Mouse (Mus musculus): ENCODE results near the gene Ifitm6.
"Not testable (repeated sequence)": the region's sequence is repeated elsewhere in the genome, so short reads cannot be mapped to it uniquely, and the experiment has no call there.

Gene Ifitm6

DNA sequence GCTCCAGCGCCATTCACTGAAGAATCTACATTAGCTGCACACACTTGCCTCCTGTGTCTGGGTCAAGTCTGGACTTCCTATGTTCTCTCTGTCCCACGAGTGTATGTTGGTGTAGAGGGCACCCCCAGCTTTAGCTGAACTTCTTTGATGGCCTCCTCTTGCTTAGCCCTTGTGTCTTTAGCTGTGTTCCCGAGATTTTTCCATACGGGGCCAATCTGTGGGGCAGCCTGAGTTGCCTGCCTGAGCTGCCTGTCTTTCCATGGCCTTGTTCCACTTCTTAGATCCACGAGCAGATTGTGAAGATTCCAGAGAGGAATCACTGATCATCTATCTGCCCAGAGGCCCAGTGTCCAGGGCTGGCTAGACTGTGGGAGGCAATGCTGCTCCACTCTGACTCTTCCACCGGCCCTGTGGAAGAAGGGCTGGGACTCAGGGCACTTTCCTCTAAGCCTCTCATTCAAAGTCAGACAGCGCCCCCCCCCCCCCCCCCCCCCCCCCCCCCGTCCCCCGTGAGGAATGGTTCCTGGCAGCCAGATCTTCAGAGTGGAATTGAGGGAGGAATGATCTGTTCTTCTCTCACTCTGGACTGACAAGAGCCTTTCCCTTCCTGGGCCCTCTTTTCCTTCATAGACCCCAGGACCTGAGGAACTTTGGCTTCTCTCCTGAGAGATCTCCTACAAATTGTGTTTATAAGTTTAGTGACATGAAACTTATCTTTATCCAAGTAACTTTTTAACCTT is 23.3 kb upstream of the Ifitm6 start:
- peak; percentile 43 for DNase-seq (ENCODE audit: low spot score)

DNA sequence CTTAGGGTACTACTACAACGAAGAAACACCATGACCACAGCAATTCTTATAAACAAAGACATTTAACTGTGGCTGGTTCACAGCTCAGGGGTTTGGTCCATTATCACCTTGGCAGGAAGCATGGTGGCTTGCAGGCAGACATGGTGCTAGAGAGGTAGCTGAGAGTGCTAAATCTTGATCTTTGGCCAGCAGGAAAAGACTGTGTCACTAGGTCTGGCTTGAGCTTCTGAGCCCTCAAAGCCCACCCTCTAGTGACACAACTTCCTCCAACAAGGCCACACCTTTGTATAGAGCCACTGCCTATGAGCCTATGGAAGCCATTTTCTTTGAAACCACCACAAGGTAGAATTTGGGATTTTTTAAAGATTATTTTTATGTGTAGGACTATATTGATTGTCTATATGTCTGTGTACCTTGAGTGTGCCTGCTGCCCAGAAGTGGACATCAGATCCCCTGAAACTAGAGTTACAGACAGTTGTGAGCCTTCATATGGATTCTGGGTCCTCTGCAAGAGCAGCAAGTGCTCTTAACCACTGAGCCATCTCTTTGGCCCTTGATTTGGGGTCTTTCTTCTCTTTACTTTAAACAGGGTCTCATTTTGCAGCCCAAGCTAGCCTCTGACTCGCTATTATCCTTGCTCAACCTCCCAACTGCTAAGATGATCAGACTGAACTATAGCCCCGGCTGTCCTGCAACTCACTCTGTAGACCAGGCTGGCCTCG is 21.8 kb upstream of the Ifitm6 start:
- no peak for DNase-seq (ENCODE audit: low spot score)

DNA sequence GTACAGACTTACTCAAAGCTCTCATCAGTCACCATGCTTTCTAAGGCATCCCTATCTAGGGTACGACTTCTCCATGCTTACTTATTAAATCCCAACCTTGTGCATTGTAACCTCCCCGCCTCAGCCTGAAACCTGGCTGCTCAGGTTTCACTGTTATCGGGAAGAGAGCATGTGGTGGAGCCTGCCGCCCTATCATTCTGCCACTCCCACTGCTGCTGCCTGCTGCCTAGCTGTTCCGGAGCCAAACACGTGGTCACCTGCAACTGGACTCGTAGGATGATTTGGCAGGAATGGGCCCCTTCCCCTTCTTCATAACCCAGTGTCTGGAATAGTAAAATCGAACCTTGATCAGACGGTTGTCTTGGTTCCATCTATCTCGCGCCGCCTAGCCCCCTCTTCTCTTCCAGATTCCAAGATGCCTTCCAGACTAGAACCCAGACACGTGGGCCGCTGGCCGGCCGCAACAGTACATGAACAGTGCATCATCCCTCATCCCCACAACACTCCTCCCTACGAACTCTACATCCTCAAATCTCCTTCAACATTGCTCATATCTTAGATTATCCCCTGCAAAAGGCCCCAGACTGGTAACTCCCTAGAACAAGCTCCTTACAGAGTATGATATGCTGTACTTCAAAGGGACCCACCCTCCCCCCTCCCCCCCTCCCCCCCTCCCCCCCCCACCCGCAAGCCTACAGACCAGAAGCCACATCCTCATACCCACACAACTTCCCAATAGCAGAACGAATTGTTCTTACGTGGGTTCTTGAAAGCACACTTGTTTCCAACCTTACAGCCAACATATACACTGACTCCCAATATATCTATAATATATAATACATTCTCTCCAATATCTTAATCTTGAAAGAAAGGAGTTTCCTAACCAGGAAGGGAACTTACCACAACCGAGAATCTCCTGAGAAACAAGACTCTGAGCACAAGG is 20.6 kb upstream of the Ifitm6 start:
- DNase-seq (ENCODE audit: low spot score), result no peak

DNA sequence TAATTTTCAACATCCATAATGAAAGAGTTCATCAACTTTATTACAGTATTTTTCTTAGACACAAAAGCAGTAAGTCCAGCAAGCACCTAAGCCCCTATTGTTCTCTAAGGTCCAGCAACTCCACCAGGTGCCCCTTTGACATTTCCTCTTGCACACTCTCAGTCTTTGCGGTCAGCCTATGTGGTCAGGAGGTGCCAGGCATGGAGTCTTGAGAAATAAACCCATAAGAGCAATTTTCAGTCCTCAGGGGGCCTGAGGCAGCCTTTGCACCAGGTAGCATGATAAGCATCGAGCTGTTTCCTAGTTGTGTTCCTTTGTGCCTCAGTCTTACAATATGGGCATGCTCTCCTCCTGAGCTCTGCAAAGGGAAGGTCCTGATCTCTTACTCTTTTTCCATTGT is 18.9 kb upstream of the Ifitm6 start:
- not testable (repeated sequence) for DNase-seq (ENCODE audit: low spot score)

DNA sequence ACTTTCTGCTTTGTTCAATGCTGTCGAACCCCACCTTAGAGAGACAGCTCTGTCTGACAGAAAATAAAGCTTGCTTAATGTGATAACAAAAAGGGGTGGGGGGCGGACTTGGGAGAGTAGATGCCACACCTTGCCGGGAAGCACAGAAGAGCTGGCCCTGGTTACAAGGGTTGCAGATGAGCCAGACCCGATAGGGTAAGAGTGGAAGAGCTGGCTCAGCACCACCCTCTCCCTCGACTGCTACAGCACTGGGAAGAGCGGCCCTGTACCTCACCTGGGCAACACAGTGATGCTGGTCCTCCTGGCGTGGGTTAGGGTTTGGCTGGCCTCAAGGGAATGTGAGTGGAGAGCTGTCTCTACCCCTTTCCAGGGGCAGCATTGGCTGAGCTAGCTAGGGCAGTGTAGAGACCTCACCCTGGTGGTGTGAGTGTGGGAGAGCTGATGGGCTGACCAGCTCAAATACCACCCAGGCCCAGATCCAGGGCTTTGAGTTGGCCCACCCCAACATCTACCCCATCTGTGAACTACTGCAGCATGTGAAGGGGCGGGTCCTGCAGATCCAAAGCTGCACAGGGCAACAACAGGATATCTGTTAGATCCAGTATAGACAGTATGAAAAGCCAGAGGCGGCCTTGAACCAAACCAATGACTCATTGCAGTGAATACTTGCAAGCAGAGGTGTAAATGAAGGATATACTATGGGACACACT is 14.9 kb upstream of the Ifitm6 start:
- no peak for DNase-seq (ENCODE audit: low spot score)

DNA sequence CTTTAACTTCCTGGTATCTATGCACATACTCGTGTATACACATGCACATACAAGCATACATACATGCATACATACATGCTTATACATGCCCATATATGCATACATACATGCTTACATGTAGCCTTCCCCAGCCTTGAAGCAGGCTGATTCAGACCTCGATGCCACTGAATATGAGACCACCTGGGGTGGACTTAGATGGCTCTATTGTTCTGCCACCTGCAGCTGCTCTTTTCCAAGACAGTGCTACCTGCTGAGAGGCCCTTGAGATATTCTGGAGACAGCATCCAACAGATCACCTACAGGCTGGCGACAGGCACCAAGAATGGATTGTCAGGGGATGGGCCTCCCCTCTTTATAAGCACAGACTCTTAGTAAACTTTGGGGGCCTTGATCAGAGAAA is 12.7 kb upstream of the Ifitm6 start:
- DNase-seq (ENCODE audit: low spot score), result no peak

DNA sequence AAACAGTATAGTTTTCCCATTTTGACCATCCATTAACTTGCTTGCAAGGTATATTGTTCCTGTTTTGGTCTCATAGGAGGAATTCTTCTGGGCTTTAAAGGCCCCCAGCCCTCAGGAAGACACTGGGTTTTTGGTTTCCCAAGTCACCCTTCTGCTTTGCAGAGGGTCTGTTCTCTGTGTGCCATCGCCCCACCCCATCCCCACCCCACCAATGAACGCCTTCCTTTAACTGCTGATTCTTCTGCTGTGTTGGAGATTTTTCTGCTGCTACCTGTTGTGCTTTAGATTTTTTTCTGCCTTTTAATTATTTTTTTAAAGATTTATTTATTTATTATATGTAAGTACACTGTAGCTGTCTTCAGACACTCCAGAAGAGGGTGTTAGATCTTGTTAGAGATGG is 11.1 kb upstream of the Ifitm6 start, which contains the start of gene Gm17387:
Gene Gm17387, plus strand, starts transcription at position 301 of the 400 bp plus-strand sequence.
- DNase-seq (ENCODE audit: low spot score), result no peak

DNA sequence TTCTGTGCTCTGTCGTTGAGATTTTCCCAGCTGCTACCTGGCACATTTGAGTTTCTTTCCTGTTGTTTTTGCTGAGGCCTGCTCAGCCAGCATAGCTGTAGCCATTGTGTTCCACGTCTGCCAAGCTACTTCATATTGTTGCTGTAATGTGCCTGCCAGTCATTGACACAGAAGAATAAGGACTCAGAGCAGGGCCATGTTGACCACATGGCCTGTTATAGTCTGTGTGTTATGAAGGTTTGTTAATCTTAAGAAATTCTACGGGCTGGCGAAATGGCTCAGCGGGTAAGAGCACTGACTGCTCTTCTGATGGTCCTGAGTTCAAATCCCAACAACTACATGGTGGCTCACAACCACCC is 9.0 kb upstream of the Ifitm6 start:
- peak; percentile 32 for DNase-seq (ENCODE audit: low spot score)

DNA sequence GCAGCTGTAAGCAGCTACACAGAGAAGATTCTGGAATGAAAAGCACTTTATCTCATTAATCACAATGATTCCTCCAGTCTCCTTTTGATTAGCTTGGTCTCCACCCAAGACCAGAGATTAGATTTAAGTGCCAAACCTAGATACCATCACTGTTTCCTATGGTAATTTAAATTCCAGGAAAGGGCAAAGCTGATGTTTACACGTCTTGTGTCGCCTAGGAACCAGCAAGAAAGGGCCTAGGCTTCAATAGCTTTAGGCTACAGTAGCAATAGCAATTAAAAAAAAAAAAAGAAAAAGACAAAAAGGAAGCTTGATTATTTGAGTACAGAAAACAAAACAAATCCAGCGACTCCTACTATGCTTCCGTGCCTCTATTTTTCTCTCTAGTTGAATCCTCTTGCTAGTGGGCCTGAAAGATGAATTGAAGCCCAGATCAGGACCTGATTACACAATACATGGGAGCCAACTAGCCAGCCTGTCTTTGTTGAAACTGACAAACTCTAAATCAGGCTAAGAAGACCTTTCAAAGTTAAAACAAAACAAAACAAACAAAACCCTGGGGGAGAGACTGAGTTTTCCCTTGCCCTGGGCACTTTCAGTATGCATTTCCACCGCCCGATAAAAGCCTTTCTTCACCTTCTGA is 8.5 kb upstream of the Ifitm6 start:
- DNase-seq (ENCODE audit: low spot score), result no peak

DNA sequence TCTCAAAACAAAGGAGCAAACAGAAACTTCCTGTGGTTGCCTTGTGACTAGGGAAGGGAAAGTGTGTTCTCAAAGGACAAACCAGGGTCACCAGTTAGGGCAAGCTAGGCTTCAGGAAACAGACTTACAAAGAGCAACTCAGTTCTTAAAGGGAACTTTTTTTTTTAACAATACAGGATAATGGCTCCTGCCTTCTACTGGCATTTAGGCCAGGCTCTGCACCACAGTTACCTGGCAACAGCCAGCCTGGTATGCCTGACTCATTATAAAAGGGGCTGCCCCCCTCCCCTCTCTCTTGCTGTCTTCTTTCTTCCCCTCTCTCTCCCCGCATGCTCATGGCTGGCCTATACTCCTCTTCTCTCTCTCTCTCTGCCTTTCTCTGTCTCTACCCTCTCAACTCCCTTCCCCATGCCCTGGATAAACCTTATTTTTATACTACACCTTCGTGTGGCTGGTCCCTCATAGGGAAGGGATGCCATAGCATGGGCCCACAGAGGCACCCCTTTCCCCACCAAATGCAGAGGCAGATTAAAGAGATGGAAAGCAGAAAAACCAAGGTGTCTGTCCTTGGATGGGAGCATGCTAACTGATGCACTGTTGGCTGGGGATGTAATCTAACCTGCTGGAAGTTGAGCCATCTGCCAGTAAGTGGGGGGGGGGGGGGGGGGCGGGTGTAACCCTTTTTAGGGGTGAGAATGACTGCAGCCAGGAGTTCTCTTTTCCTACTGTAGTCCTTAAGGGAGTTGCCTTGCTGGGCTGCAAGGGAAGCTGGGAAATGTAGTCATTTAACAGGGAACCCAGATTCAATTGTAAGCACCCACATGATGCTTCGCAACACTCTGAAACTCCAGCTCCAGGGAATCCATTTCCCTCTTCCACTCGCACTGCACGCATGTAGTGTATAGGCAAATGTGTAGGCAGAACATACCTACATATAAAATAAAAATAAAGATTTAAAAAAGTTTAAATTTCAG is 7.4 kb upstream of the Ifitm6 start:
- peak; percentile 76 for DNase-seq (ENCODE audit: low spot score)

DNA sequence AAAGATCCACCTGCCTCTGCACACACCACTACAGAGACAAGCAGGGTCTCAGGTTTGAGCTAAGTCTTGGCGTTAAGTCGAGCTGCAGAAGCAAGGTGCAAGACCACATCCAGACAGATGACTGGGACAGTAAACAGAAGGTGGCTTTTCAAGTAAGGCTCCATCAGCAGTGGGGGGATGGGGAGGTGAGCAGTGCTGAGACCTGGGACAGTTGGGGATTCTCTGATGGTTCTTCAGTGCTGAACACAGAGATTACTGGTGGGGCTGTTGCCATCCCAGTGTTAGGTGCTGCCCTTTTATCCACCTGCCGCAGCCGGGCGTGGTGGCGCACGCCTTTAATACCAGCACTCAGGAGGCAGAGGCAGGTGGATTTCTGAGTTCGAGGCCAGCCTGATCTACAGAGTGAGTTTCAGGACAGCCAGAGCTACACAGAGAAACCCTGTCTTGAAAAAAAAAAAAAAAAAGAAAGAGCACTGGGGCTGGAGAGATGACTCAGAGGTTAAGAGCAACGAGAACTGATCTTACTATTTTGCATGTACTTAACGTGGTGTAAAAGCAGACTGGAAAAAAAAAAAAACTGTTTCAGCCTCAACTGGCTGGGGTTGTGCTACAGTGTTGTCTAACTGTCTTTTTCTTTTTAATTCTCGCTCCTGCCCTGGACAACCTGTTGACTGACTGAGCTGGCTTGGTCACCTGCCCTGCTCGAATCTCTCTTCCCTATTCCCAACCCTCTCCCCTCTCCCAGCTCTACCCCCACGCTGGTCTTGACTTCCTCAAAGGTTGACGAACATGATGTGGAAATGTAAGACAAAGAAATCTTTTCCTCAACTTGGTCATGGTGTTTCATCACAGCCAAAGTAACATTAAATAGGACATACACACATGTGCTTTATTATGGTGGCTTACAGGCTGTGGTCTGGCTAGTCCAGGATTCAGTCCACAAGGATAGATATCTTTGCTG is 4.0 kb upstream of the Ifitm6 start:
- no peak for DNase-seq (ENCODE audit: low spot score)

DNA sequence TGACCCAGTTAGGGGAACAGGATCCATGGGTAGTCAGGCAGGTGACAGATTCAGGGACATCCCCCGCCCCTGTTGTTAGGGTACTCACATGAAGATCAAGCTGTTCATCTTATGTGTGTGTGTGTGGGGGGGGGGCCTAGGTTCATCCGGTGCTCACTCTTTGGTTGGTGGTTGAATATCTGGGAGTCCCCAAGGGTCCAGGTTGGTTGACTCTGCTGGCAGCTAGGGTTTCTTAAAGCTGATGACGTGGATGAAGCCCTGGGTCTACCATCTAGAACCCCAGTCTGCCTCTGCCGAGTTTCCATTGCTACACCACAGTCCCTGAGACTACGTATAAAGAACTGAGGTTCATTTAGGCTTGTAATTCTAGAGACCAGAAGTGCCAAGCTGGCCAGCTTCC is 1.3 kb upstream of the Ifitm6 start:
- no peak for DNase-seq (ENCODE audit: low spot score)

DNA sequence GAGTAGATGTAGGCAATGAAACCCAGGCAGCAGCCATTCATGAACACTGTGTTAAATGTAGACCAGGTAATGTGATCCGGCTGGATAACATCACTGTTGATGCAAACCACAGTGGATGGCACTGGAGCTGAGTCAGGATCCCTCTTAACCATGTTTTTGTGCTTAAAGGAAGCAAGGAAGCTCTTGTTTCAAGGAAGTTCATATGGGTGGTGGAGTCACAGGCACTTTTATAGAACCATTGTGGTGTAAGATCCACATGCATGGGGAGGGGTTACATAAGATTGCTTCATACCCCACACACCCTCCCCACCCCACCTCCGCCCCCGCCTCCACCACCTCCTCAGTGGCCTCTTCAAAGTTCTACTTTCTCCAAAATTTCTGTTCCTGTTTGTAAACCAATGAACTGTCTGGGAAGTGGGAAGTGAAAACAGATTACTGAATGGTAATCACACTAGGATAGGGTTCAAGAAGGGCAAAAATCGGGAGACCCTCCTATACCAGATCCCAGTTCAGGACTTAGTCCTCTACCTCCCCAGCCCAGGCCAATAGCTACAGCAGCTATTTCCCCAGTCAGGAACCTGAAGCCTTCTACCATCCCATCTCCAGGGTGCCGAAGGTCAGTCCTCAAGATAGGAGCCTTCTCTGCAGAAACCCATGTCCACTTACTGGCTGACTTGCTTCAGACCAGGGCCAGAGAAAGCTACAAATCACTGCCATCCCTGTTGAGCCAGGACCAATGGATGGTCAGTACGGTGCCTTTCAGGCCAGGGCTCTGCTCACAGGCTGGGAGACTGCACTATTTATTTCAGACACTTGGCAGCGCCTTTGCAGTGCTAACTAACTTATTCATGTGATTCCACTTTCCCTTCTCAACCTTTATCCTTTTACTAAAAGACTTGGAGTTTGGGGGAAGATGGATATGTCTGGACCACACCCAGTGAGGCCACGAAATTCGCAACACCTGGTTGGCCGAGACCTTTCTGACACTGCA is 722 bp downstream of the Ifitm6 start:
- DNase-seq (ENCODE audit: low spot score), result no peak

DNA sequence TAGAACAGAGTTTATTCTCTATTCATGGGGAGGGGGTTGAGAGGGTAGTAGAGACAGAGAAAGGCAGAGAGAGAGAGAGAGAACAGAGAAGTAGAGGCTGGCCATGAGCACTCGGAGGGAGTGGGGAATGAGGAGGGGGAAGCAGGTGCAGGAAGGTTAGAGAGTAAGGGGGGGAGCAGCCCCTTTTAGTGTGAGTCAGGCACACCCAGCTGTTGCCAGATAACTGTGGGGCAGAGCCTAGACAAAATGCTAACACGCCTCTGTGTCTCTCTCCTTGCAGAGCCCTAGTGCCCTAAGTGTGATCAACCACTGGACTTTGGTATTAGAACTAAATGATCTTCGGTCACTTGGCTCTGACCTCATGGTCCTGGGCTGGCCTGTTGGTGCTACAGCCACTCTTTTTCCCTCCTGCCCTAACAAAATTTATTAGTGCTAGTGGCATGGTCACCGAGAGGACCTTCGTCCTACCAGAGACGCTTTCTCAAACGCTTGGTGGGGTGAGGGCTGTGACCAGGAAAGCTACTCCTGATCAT is 6.4 kb downstream of the Ifitm6 start:
- DNase-seq (ENCODE audit: low spot score), result no peak

DNA sequence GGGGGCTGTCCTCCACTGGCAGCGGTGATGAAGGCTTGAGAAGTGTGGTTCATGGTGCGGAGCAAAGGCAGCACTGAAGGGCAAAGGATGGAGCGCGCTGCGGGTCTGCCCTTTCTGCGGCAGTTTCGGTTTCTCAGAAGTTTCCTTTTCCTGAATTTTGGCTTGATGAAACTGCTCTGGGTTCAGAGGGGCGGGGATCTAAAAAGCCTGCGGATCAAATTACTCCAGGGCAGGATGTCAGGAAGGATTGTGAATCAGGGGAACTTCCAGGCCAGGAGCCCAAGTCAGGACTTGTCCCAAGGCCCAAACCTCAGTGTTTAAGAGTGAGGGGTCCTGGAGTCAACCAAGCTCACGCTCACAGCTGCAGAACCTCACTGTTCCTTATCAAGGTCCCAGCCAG is 7.1 kb downstream of the Ifitm6 start, which contains the start of gene Ifitm3:
Gene Ifitm3, minus strand, starts transcription at position 178 of the 400 bp plus-strand sequence.
- DNase-seq (ENCODE audit: low spot score), result peak; percentile 58

DNA sequence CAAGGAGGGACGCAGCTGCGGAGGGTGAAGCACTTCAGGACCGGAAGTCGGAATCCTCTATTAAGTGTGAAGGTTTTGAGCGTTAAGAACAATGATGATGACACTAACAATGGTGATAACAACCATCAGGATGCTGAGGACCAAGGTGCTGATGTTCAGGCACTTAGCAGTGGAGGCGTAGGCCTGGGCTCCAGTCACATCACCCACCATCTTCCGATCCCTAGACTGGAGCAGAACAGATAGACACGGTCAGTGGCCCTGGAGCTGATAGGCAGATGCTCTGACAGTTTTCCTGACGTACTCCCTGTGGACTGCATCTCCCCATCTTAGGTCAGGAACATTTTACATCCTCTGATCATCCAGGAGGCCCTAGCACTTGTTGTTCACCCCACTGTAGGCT is 8.1 kb downstream of the Ifitm6 start:
- no peak for DNase-seq (ENCODE audit: low spot score)

DNA sequence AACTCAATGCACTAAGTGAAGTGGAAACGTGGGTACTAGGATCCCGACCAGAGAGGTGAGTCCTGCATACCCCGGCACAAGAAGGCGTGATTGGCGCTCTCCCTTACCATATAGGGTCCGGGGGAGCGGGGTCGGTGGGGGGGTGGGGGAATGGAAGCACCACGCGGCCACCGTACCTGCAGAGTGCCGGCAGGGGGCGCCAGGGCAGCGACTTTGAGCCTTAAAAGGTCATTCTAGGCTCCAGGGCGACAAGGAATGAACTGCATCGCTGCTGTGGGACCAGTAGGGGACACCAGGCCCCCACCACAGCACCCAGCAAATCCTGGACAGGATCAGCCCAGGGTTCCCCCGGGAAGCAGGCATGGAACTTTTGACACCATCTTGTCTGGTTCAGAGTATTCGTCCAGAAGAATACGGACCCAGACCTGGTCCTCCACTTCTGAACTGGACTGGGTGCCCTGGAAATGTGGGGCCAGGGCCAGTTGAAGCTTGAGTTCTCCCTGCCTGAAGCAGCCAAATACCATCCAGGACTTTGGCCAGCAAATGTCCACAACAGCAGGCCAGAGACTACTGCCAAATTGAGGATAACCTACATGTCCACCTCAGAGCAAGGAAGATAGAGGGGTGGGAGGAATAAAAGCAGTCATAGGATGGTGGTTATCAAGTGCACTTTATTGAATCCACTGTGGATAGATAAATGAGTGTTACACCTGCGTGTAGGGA is 8.6 kb downstream of the Ifitm6 start:
- peak; percentile 95 for DNase-seq (ENCODE audit: low spot score)

Data from embryo, embryonic 10 days (tissue).